Mouse (Mus musculus): Measurements from ENCODE around the gene Hist2h3b.
"Not testable (repeated sequence)": the region's sequence is repeated elsewhere in the genome, so short reads cannot be mapped to it uniquely, and the experiment has no call there.

Gene Hist2h3b

DNA sequence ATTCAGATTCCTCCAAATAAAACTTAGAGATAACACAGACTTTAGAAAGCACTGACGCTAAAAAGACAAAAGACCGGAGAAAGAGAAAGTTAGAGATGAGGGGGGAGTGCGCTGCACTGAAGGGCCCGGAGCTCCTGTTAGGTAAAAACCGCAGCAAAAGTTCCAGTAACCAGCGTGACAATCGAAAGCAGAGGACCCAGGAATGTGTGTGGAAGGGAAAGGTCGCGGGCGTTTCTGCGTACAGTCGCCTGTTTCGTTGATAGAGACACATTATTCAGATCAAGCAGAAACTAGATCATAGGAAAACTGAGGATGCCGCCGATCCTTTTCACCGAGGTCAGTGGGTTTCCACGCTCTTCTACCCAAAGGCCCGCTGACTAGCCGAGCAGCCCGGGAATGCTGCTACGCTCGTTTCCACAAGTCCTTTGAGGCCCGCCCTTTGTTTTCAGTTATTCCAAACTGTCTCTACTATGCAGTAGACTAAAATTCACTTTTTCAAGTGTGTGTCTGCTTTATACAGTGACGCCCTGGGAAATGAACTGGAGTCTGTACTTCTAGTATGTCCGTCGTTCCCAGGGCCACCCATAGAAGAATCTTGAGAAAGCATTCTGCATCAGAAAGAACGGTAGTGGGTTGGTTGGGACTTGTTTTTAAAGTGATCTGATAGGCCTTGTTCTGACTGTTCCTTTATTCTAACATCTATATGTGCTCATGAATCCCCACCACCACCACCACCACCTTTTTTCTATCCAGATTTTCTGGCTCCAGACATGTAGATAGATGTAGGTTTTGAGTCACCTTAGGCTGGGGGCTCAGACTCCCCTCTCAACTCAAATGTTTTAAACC is 4.7 kb upstream of the Hist2h3b start:
- DNase-seq = peak; percentile 41 to 67

DNA sequence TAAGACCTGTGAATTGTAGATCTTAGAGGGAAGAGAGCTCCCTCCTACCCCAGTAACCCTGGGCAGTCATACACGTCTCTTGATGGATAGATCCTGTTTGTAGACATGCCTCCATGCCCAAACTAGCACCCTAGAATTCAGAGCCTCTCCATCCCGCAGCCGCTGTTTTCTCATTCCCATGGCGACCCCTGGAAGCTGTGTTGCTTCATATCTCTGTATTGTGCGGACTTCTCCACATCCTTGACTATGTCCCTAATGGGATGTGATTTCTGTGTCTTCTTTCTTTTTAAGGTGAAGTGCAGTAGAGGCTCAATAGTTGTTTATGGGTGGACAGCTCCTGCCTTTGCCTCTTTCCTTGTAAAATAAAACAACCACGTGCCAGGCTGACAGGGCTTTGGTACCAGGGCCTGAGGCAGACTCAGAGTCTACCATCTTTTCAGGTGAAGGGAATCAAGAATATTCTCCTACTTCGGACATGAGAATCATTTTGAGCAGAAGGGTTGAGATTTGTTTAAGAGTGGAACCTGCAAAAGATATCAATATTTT is 4.0 kb upstream of the Hist2h3b start:
- DNase-seq = no peak

- DNase-seq = no peak
Observed at GRCm38 (mm10) chr3:96266132-96266710, 2.2 kb upstream of the Hist2h3b start.

- no peak for DNase-seq
Observed at GRCm38 (mm10) chr3:96267541-96267940, 913 bp upstream of the Hist2h3b start.

- DNase-seq = not testable (repeated sequence)
Observed at GRCm38 (mm10) chr3:96268776-96269378, 423 bp downstream of the Hist2h3b start.

GRCm38 (mm10) chr3:96269511-96270474 is 1.3 kb downstream of the Hist2h3b start, which contains the start of gene Hist2h2bb:
Hist2h2bb (plus strand) TSS chr3:96269752.
- DNase-seq = peak; percentile 94 to 97

- DNase-seq = no peak
Observed at GRCm38 (mm10) chr3:96273591-96274465, 5.4 kb downstream of the Hist2h3b start.

DNA sequence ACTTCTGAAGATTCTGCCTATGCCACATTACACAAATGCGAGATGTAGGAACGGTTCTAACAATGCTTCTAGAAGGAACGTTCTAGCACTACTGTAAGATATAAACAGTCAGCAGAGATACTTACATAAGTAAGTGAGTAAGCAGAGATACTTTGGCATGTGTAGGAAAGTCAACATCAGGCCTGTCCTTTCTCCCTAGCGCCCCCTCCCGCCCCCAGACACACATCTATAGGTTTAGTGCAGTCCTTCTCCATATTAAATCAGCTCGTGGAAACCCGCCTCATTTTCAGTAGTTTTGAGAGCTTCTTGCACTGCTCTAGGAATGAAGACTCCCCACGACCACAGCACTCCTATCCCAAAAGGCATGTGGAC is 9.0 kb downstream of the Hist2h3b start:
- no peak for DNase-seq

DNA sequence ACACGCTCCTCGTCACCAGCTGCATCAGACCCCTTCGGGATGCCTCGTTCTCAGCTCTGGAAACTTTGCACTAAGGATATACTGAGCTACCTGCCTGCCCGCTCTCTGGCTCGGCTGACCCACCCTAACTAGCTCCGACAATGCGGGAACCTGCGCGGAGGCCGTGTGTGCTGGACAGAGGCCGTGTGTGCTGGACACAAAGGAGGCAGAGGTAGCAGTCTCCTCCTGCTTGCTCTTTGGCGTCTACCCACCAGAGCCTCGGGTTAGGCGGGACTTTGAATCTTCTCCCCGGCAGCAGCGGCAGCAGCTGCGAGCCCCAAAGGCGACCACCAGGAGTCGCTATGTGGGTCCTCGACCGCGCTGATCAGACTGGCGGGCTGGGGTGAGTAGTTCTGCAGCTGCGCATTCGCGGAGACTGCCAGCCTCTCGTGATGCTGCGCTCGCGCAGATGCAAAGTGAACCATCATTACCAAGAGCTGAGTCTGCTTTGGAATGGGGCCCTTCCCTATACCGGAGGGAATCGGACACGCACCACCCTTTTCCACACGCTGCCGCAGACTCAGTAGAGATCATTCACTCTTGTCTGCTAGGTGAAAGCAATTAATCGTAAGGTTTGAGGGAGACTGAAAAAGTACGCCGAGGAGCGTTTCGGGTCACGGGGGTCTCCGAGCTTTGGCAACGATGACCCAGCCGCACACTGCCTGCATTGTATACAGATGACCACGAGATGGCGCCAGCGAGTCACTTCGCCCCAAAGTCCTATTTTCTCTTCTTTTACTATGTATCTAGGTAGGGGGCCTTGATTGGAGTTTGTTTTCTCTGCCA is 9.6 kb downstream of the Hist2h3b start:
- DNase-seq = peak; percentile 84 to 90

DNA sequence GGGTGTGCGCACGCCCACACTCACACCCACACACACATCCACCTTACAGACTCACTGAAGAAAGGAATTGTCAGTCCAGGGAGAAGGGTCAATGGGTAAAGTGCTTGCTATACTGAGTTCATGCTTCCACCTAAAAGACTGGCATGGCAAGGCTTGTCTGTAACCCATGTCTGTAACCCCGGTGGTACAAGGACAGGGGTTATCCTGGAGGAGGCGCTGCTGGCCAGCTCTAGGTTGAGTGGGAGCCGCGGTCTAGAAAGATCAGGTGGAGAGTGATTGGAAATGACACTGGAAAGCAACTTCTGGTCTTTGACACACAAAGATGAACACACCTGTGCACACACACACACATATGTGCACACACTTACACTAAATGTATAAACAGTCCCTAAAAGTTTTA is 12.2 kb downstream of the Hist2h3b start:
- DNase-seq = no peak

GRCm38 (mm10) chr3:96284457-96284856 is 16.0 kb downstream of the Hist2h3b start:
- peak in 1 of 2 experiments; percentile 46 for DNase-seq

DNA sequence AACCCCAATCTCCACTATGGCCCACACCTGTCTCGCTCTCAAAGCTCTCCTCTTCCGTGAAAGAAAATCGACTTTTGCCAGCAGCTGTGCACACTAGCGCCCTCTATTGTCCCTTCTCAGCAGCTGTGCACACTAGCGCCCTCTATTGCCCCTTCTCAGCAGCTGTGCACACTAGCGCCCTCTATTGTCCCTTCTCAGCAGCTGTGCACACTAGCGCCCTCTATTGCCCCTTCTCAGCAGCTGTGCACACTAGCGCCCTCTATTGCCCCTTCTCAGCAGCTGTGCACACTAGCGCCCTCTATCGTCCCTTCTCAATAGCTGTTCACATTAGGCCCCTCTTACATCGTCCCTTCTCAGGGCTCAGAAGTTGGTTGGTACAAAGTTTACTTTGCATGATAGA is 18.9 kb downstream of the Hist2h3b start:
- DNase-seq = not testable (repeated sequence)

DNA sequence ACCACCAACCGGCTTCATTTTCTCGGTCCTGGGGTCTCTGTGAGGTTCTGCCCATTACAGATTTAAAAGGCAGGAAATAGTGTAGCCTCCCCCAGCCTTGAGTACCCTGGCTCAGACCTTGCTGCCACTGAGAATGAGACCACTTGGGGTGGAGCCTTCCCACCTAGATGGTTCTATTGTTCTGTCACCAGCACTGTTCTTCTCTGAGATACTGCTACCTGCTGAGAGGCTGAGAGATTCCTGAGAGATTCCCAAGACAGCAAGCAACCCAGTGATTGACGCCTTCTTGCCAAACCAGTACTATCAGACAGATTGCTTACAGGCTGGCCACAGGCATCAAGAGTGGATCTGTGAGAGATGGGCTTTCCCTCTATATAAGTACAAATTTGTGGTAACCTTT is 20.7 kb downstream of the Hist2h3b start:
- no peak for DNase-seq

- not testable (repeated sequence) for DNase-seq
Observed at GRCm38 (mm10) chr3:96290727-96291126, 22.3 kb downstream of the Hist2h3b start.

- no peak for DNase-seq
Observed at GRCm38 (mm10) chr3:96292641-96293040, 24.2 kb downstream of the Hist2h3b start.

- no peak for DNase-seq
Observed at GRCm38 (mm10) chr3:96293368-96293767, 24.9 kb downstream of the Hist2h3b start.

- no peak for DNase-seq
Observed at GRCm38 (mm10) chr3:96293787-96294186, 25.3 kb downstream of the Hist2h3b start, which contains the start of gene Fcgr1. Fcgr1 (minus strand) TSS chr3:96293969.

DNA sequence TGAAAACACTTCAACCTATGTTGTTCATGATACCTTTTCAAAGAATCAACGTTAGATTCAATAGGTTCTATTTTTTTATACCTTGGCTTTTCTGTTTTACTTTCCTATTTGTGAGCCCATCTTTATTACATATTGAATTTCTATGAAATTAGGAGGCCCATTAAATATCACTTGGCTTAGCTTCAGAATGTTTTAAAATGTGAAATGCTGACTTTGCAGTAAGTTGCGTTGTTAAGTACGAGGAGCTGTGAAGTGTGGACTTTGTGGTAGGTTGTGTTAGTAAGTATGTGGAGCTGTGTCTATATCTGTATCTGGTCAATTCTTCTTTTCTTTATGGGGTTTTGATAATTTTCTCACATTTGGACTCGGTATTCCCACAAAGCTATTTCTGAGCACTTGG is 29.9 kb downstream of the Hist2h3b start:
- no peak for DNase-seq

DNA sequence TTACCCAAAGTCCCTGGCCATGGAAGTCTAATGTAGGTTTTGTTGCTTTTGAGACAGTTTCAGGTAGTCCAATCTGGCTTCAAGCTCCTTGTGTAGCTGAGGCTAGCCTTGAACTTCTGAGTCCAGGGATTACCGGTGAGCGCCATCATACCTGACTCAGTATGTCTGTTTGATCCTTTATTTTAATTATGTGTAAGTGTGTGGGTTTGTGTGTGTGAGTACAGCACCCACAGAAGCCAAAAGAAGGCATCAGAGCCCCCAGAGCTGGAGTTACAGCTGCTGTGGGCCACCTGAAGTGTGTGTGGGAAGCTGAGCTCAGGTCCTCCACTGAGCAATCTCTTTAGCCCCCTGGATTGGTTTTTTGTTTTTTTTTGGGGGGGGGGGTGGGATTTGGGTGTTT is 31.1 kb downstream of the Hist2h3b start:
- no peak for DNase-seq
